Mouse (Mus musculus): ENCODE data around the gene Gm45808. TPM values are rescaled to one million over a fixed set of nuclear protein-coding genes. Genes with fewer than 3 reads are reported as not detected.

Gm45808 gene
- polyA plus RNA-seq, 1 experiment: not detected

DNA sequence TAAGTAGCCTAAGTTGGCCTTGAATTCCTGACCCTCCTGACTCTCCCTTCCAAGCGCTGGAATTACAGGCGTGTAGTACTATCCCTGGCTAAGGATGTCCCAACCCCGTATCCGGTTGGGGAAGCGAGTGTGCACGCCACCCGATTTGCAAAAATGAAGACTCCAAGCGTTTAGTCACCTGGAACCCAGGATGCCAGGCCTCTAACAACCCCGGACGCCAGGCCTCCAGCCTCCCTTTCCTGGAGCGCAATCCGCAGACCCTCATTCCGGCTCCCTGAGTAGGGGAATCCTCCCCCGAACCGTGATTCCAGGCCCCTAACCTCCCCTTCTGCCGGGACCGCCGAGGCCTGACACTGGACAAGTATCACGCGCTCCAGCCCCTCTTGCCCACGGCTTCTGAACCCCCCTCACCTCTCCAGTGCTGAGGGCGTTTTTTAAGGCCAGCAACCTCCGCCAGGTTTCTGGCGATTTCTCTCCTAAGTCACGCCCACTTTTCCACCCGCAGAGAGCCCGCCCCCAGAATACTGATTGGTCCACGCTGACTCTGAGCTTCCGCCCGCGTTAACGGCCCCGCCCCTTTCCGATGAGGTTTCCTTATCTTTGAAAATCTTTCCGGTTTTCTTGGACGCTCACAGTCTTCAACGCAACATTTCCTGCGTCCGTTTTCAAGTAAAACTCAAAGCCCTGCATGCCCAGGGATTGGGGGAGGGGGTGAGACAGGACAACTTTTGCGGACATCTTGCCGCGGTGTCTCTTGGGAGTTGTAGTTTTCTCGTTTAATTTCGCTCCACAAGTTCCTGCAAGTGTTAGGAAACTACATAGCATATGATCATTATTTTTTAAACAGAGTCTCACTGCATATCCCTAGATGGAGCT lies 23.5 kb upstream of the Gm45808 start, which contains the start of gene Nucb1:
Gene Nucb1 (minus strand): TSS at position 495 of the 876 bp plus-strand sequence.
- TF ChIP-seq CTCF (IDR thresholded peaks at IDR 0.05; ENCODE audit: borderline replicate concordance, insufficient read depth, low read length) (no peak), POLR2A (IDR thresholded peaks at IDR 0.05; ENCODE audit: low read depth, low read length) (peak; percentile 93)
- peaks cover 4% of the 10 kb centered on the region for H3K4me1 ChIP-seq (ENCODE audit: control insufficient read depth, insufficient read depth, low read length)
- H3K27ac ChIP-seq (ENCODE audit: insufficient read depth, low read length): peak within 1 kb of the TSS; percentile 93
- H3K4me3 ChIP-seq (ENCODE audit: insufficient read depth, low read length): peak within 1 kb of the TSS; percentile 77

DNA sequence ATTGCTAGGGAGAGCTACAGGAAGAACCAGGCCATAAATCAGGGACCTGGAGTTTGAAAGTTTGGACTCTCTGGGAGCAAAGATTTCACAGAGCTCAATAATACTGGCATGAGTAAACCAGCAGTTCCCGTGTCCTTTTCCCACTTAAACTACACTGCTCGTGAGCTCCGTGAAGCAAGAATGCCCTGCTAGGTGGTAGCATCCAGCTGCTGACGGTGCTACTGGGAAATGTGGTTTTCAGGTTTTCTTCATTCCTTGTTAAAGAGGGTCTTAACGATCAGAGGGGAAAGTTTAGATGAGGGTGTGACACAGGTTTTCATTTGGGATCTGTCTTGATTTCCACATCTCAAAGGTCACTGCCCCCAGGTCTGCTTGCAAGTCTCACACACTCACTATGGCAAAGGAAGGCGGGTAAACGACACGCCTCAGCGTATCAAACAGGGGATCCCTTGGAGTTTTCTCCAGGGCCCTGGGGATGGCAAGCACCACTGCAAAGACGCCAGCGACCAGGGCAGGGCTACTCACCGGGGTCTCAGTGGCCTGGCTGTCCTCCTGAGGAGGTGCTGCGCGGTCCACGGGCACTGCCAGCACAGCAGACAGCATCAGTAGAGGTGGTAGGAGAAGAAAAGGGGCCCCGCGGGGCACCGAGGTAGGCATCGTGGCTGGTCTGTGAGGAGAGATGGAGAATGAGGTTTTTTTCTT lies 22.7 kb upstream of the Gm45808 start:
- H3K27ac ChIP-seq (ENCODE audit: insufficient read depth, low read length): no peak overlapping the region

DNA sequence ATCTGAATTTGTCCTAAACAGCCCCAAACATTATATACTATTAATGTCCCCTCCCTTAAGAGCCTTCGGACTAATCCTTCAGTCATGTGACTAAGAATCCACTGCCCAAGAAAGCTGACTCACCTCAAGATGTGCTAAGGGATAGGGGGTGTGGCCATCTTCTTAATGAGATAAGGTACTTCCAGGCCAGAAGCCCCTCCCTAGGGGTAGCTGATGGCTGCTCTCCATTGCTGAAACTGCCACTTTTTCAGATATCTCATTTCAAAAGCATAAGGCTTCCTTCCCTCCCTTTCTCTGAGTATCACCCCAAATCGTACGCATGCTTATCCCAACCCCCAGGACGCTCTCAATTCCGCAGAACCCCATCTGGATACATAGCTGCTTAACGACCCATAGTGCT lies 21.9 kb upstream of the Gm45808 start:
- Histone ChIP-seq H3K4me1 (ENCODE audit: control insufficient read depth, insufficient read depth, low read length) (peaks cover 4% of the 10 kb centered on the region), H3K4me3 (ENCODE audit: insufficient read depth, low read length) (no peak overlapping the region), H3K27ac (ENCODE audit: insufficient read depth, low read length) (no peak overlapping the region)
- TF ChIP-seq POLR2A (IDR thresholded peaks at IDR 0.05; ENCODE audit: low read depth, low read length): no peak
- no peak for TF ChIP-seq CTCF (IDR thresholded peaks at IDR 0.05; ENCODE audit: borderline replicate concordance, insufficient read depth, low read length)

More for the DNA sequence above, 22.7 kb upstream of the Gm45808 start:
- TF ChIP-seq POLR2A (IDR thresholded peaks at IDR 0.05; ENCODE audit: low read depth, low read length) (no peak), CTCF (IDR thresholded peaks at IDR 0.05; ENCODE audit: borderline replicate concordance, insufficient read depth, low read length) (no peak)
- Histone ChIP-seq H3K4me3 (ENCODE audit: insufficient read depth, low read length) (peak overlapping the region; percentile 77), H3K4me1 (ENCODE audit: control insufficient read depth, insufficient read depth, low read length) (peaks cover 4% of the 10 kb centered on the region)

DNA sequence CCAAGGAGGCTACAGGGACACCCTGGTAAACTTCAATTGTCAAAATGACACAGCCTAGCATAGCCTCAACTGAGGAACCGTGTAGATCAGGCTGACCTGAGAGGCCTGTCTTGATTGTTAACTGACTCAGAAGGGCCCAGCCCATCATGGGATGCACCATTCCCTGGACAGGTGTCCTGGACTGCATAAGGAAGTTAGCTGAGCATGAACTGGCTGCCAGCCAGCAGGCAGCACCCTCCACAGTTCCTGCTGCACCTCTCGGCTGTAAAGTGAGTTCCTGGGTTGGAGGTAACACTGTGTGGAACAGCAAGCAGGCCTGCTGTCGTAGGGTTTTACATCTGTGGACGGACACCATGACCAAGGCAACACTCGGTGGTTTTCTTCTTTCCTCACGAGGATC lies 21.0 kb upstream of the Gm45808 start:
- TF ChIP-seq POLR2A (IDR thresholded peaks at IDR 0.05; ENCODE audit: low read depth, low read length) (no peak), CTCF (IDR thresholded peaks at IDR 0.05; ENCODE audit: borderline replicate concordance, insufficient read depth, low read length) (no peak)
- no peak overlapping the region for H3K27ac ChIP-seq (ENCODE audit: insufficient read depth, low read length)
- peaks cover 4% of the 10 kb centered on the region for H3K4me1 ChIP-seq (ENCODE audit: control insufficient read depth, insufficient read depth, low read length)

DNA sequence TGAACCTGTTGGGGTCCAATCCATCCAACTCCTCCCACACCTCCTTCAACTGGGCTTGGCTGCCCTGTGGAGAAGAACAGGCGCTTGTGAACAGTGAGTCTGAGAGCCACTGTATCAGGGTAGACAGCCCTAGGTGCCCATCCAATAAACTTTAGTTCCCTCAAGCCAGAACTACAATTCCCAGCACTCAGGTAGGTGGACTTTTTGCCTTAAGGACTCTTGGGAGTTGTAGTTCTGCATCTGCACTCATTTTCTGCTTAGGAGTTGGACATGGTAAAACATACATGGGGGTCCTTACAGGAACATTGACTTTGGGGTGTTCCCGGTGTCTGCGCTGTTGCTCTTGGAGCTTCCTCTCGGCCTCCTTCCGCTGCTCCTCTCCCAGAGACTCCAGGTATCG lies 11.8 kb upstream of the Gm45808 start:
- H3K4me3 ChIP-seq (ENCODE audit: insufficient read depth, low read length): no peak overlapping the region
- H3K4me1 ChIP-seq (ENCODE audit: control insufficient read depth, insufficient read depth, low read length): no peaks in the 10 kb centered on the region
- H3K27ac ChIP-seq (ENCODE audit: insufficient read depth, low read length): no peak overlapping the region
- TF ChIP-seq POLR2A (IDR thresholded peaks at IDR 0.05; ENCODE audit: low read depth, low read length): no peak
- no peak for TF ChIP-seq CTCF (IDR thresholded peaks at IDR 0.05; ENCODE audit: borderline replicate concordance, insufficient read depth, low read length)

More for the DNA sequence above, 21.0 kb upstream of the Gm45808 start:
- H3K4me3 ChIP-seq (ENCODE audit: insufficient read depth, low read length): no peak overlapping the region

DNA sequence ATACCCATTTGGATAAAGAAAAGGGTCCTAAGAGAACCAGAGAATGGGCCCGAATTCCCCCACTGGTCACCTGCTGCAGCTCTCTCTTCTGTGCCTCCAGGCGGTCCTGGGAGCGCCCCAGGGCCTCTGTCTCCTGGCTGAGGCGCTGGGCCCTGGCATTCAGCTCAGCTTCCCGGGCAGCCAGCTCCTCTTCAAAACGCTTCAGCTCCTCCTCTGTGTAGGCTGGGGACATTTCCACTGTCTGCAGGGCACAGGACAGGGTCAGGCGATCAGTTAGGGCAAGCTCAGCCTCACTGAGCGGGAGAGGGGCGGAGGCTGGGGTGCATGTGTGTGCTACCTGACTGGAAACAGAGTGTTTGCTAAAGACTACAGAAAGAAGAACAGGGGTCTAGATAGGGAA lies 7.9 kb upstream of the Gm45808 start:
- H3K4me1 ChIP-seq (ENCODE audit: control insufficient read depth, insufficient read depth, low read length): peaks cover 5% of the 10 kb centered on the region; the same call in 1 of the 2 replicates
- H3K4me3 ChIP-seq (ENCODE audit: insufficient read depth, low read length): no peak overlapping the region
- no peak overlapping the region for H3K27ac ChIP-seq (ENCODE audit: insufficient read depth, low read length)
- TF ChIP-seq CTCF (IDR thresholded peaks at IDR 0.05; ENCODE audit: borderline replicate concordance, insufficient read depth, low read length): no peak
- no peak for TF ChIP-seq POLR2A (IDR thresholded peaks at IDR 0.05; ENCODE audit: low read depth, low read length)

DNA sequence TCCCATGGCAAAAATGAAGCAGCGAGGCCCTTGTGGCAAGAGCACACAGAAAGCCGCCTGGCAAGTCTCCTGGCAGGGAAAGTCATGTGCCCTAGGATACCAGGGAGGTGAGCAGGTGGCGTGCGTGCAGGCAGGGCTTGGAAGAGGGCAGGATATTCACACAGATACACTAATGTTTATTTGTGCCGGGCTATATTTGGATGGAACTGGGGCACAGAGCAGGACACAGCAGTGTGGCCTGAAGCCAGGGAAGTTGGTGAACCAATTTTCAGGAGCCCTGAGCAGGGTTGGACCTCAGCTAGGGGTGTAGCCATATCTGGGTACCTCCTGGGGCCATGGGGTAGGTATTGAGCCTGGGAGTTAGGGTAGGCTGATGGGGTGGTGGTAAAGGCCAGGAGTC lies 6.3 kb upstream of the Gm45808 start:
- H3K4me3 ChIP-seq (ENCODE audit: insufficient read depth, low read length): no peak overlapping the region
- no peak overlapping the region for H3K27ac ChIP-seq (ENCODE audit: insufficient read depth, low read length)
- TF ChIP-seq POLR2A (IDR thresholded peaks at IDR 0.05; ENCODE audit: low read depth, low read length) (no peak), CTCF (IDR thresholded peaks at IDR 0.05; ENCODE audit: borderline replicate concordance, insufficient read depth, low read length) (no peak)
- peaks cover 5% of the 10 kb centered on the region; the same call in 1 of the 2 replicates for H3K4me1 ChIP-seq (ENCODE audit: control insufficient read depth, insufficient read depth, low read length)

DNA sequence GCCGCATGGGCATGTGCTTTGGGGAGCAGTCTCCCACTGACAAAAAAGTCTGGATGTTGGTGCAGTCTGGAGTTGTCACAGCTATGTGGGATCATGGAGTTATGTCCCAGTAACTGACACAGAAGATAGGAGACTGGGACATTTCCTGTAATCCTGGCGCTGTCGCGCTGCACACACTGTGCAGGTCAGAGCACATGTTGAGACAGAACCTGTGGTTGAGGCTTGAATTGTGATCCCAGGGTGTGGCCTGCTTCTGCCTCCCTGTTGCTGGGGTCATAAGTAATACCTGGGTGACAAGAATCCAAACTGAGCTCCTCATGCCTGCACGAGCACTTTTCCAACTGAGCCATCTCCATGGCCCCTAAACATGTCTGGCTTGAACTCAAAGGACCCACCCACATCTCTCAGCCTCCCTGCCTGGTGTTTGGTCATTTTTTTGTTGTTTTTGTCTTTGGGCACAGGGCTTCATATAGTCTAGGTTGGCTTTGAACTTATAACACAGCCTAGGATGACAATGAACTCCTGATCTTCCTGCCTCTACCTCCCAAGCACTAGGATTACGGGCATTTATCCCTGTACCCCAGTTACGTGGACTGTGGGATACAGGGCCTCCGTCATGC lies 5.7 kb upstream of the Gm45808 start:
- Histone ChIP-seq H3K4me1 (ENCODE audit: control insufficient read depth, insufficient read depth, low read length) (peaks cover 5% of the 10 kb centered on the region; the same call in 1 of the 2 replicates), H3K27ac (ENCODE audit: insufficient read depth, low read length) (no peak overlapping the region), H3K4me3 (ENCODE audit: insufficient read depth, low read length) (no peak overlapping the region)
- no peak for TF ChIP-seq CTCF (IDR thresholded peaks at IDR 0.05; ENCODE audit: borderline replicate concordance, insufficient read depth, low read length)
- TF ChIP-seq POLR2A (IDR thresholded peaks at IDR 0.05; ENCODE audit: low read depth, low read length): no peak

DNA sequence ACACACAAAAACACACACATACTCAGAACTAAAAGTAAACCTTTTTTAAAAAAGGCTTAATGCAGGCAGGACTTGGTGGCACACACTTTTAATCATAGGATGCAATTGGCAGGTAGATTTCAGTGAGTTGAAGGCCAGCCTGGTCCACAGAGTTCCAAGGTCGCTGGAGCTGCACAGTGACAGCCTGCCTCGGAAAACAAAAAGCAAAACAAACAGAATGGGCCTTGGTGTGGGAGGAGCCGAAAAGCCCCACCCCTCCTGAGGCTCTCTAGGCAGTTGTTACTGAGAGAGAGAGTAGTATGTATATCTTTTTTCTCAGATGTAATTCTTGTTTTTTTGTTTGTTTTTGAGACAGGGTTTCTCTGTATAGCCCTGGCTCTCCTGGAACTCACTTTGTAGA lies 4.7 kb upstream of the Gm45808 start:
- H3K4me3 ChIP-seq (ENCODE audit: insufficient read depth, low read length): no peak overlapping the region
- H3K4me1 ChIP-seq (ENCODE audit: control insufficient read depth, insufficient read depth, low read length): peaks cover 5% of the 10 kb centered on the region; the same call in 1 of the 2 replicates
- H3K27ac ChIP-seq (ENCODE audit: insufficient read depth, low read length): 0 out of 2 replicates have a peak overlapping the region, but pooled peaks have one; percentile 10
- TF ChIP-seq POLR2A (IDR thresholded peaks at IDR 0.05; ENCODE audit: low read depth, low read length): no peak
- TF ChIP-seq CTCF (IDR thresholded peaks at IDR 0.05; ENCODE audit: borderline replicate concordance, insufficient read depth, low read length): no peak

All from embryonic fibroblast, embryonic 13.5 days (primary cell).